Mouse (Mus musculus) bone marrow, adult 2 months (tissue): ENCODE measurements around the gene Chmp2b.

ENCODE experiments used
- CTCF ChIP-seq: fragments of 200-500 bp; IDR thresholded peaks from 2 replicates; pipeline ENCODE4 v1.5.1; 2011; ENCODE audit warnings: low read length, control low read depth; ENCODE audit not compliant: control insufficient read depth, insufficient read depth
- POLR2A ChIP-seq: fragments of 200-500 bp; IDR thresholded peaks from 2 replicates; pipeline ENCODE4 v1.6.1; 2011; ENCODE audit warnings: low read depth, mild to moderate bottlenecking, control low read depth, low read length, borderline replicate concordance; ENCODE audit not compliant: control insufficient read depth

- TF ChIP-seq CTCF (no peak), POLR2A (no peak)
These were observed 66.5 kb downstream of the Chmp2b start for GRCm38 (mm10) chr16:65496030-65496429.
